Mouse (Mus musculus): ENCODE data around the gene Cacna1f. TPM values are rescaled to one million over a fixed set of nuclear protein-coding genes. Genes with fewer than 3 reads are reported as not detected.

Cacna1f gene
- total and polyA plus RNA-seq, 2 experiments from 2014 or later = 0.05 to 0.20 TPM

GRCm38 (mm10) chrX:7657221-7657639 is 50.3 kb downstream of the Cacna1f start, which contains the start of gene Prickle3:
TSS of gene Prickle3 (plus strand) at chrX:7657260.
- ATAC-seq (ENCODE audit: low FRiP score) = 0 out of 2 replicates have a peak, but pooled peaks have one; percentile 41
- Histone ChIP-seq H3K27ac (ENCODE audit: low read depth, low read length) (no peak within 1 kb of the TSS), H3K27me3 (ENCODE audit: insufficient read depth, low read length) (no peaks in the 10 kb centered on the region), H3K9ac (replicated peaks; ENCODE audit: low read length, poor library complexity, severe bottlenecking) (no peak within 1 kb of the TSS), H3K9me3 (ENCODE audit: low read length) (no peaks in the 10 kb centered on the region), H3K4me2 (ENCODE audit: low read depth, low read length, poor library complexity, severe bottlenecking) (peak within 1 kb of the TSS; percentile 39), H3K36me3 (ENCODE audit: insufficient read depth, low read length) (no peaks in the 10 kb centered on the region; the same call in 1 of the 2 replicates), H3K4me3 (ENCODE audit: low read depth, low read length) (peak within 1 kb of the TSS; percentile 25), H3K4me1 (ENCODE audit: insufficient read depth, low read length) (no peaks in the 10 kb centered on the region)
- no peak for TF ChIP-seq CTCF (IDR thresholded peaks at IDR 0.05)
- peak; percentile 5 for DNase-seq (ENCODE audit: low spot score)
- WGBS = 38% methylated on average over 26 of the region's 26 CpGs

- DNase-seq (ENCODE audit: low spot score) (no peak), ATAC-seq (ENCODE audit: low FRiP score) (no peak)
- Histone ChIP-seq H3K9ac (replicated peaks; ENCODE audit: low read length, poor library complexity, severe bottlenecking) (no peak overlapping the region), H3K4me2 (ENCODE audit: low read depth, low read length, poor library complexity, severe bottlenecking) (peak overlapping the region; percentile 39; the same call in 1 of the 2 replicates), H3K4me3 (ENCODE audit: low read depth, low read length) (no peak overlapping the region), H3K4me1 (ENCODE audit: insufficient read depth, low read length) (no peaks in the 10 kb centered on the region), H3K27me3 (ENCODE audit: insufficient read depth, low read length) (no peaks in the 10 kb centered on the region), H3K9me3 (ENCODE audit: low read length) (no peaks in the 10 kb centered on the region), H3K36me3 (ENCODE audit: insufficient read depth, low read length) (no peaks in the 10 kb centered on the region), H3K27ac (ENCODE audit: low read depth, low read length) (no peak overlapping the region)
- TF ChIP-seq CTCF (IDR thresholded peaks at IDR 0.05) = no peak
- WGBS = 39% methylated on average over 14 of the region's 15 CpGs
Observed at GRCm38 (mm10) chrX:7658031-7658784, 51.3 kb downstream of the Cacna1f start.

GRCm38 (mm10) chrX:7658785-7659589 is 52.1 kb downstream of the Cacna1f start:
- 62% methylated on average over 11 of the region's 11 CpGs for WGBS

GRCm38 (mm10) chrX:7661086-7661485 is 54.2 kb downstream of the Cacna1f start:
- DNase-seq (ENCODE audit: low spot score) (no peak), ATAC-seq (ENCODE audit: low FRiP score) (no peak)
- TF ChIP-seq CTCF (IDR thresholded peaks at IDR 0.05) = no peak
- Histone ChIP-seq H3K4me3 (ENCODE audit: low read depth, low read length) (no peak overlapping the region), H3K36me3 (ENCODE audit: insufficient read depth, low read length) (no peaks in the 10 kb centered on the region), H3K27ac (ENCODE audit: low read depth, low read length) (no peak overlapping the region), H3K4me2 (ENCODE audit: low read depth, low read length, poor library complexity, severe bottlenecking) (no peak overlapping the region), H3K9me3 (ENCODE audit: low read length) (no peaks in the 10 kb centered on the region), H3K4me1 (ENCODE audit: insufficient read depth, low read length) (no peaks in the 10 kb centered on the region), H3K27me3 (ENCODE audit: insufficient read depth, low read length) (no peaks in the 10 kb centered on the region), H3K9ac (replicated peaks; ENCODE audit: low read length, poor library complexity, severe bottlenecking) (no peak overlapping the region)
- WGBS = 79% methylated on average over 4 of the region's 4 CpGs

More at GRCm38 (mm10) chrX:7658785-7659589, 52.1 kb downstream of the Cacna1f start:
- H3K27me3 ChIP-seq (ENCODE audit: insufficient read depth, low read length) = no peaks in the 10 kb centered on the region
- no peak overlapping the region for H3K4me3 ChIP-seq (ENCODE audit: low read depth, low read length)
- H3K27ac ChIP-seq (ENCODE audit: low read depth, low read length) = no peak overlapping the region
- H3K4me1 ChIP-seq (ENCODE audit: insufficient read depth, low read length) = no peaks in the 10 kb centered on the region
- no peaks in the 10 kb centered on the region for H3K36me3 ChIP-seq (ENCODE audit: insufficient read depth, low read length)
- no peak overlapping the region for H3K9ac ChIP-seq (replicated peaks; ENCODE audit: low read length, poor library complexity, severe bottlenecking)
- no peaks in the 10 kb centered on the region for H3K9me3 ChIP-seq (ENCODE audit: low read length)
- DNase-seq (ENCODE audit: low spot score) = no peak
- TF ChIP-seq CTCF (IDR thresholded peaks at IDR 0.05) = no peak
- no peak overlapping the region for H3K4me2 ChIP-seq (ENCODE audit: low read depth, low read length, poor library complexity, severe bottlenecking)
- ATAC-seq (ENCODE audit: low FRiP score) = no peak

GRCm38 (mm10) chrX:7662936-7663335 is 56.1 kb downstream of the Cacna1f start:
- Histone ChIP-seq H3K4me3 (ENCODE audit: low read depth, low read length) (no peak overlapping the region), H3K36me3 (ENCODE audit: insufficient read depth, low read length) (no peaks in the 10 kb centered on the region), H3K9ac (replicated peaks; ENCODE audit: low read length, poor library complexity, severe bottlenecking) (no peak overlapping the region), H3K27me3 (ENCODE audit: insufficient read depth, low read length) (no peaks in the 10 kb centered on the region), H3K27ac (ENCODE audit: low read depth, low read length) (no peak overlapping the region), H3K4me1 (ENCODE audit: insufficient read depth, low read length) (no peaks in the 10 kb centered on the region), H3K9me3 (ENCODE audit: low read length) (no peaks in the 10 kb centered on the region), H3K4me2 (ENCODE audit: low read depth, low read length, poor library complexity, severe bottlenecking) (no peak overlapping the region)
- WGBS = 74% methylated on average over 3 of the region's 3 CpGs
- ATAC-seq (ENCODE audit: low FRiP score) = no peak
- TF ChIP-seq CTCF (IDR thresholded peaks at IDR 0.05) = no peak
- no peak for DNase-seq (ENCODE audit: low spot score)

Measured in midbrain, postnatal 0 days (tissue).